ENCODE assay signal across 15 mouse cellular contexts in genomic region chr7:111499255-111499790, GRCm38 (mm10).
"Had no signal": no experiment of that assay in that cellular context is flagged by ENCODE, and none has a peak within 500 bp of the region (broad histone marks: within the 10 kb centered on the region; RNA-seq: fewer than 3 reads in every experiment).

No protein-coding gene starts in this region.

- H3K4me3 ChIP-seq: liver, embryonic 12.5 days; midbrain, embryonic 10.5 days; midbrain, embryonic 12.5 days; neural tube, embryonic 12.5 days; stomach, embryonic 15.5 days had no signal

- H3K9ac ChIP-seq: liver, embryonic 12.5 days; liver, embryonic 14.5 days; midbrain, embryonic 12.5 days; neural tube, embryonic 12.5 days; stomach, embryonic 15.5 days had no signal

- H3K27ac ChIP-seq: liver, embryonic 12.5 days; liver, embryonic 14.5 days; midbrain, embryonic 10.5 days; midbrain, embryonic 12.5 days; neural tube, embryonic 12.5 days; stomach, embryonic 15.5 days; stomach, postnatal 0 days had no signal

- ATAC-seq: liver, embryonic 12.5 days; midbrain, embryonic 16.5 days had no signal

- H3K36me3 ChIP-seq: liver, embryonic 12.5 days; midbrain, embryonic 10.5 days; midbrain, embryonic 12.5 days; neural tube, embryonic 12.5 days; stomach, embryonic 15.5 days had no signal

- DNase-seq: lung, adult 2 months; lung, postnatal 10 days; midbrain, embryonic 14.5 days; right cerebral cortex, postnatal 14 days; thymus, adult 2 months; thymus, postnatal 25 days; thymus, postnatal 4 days had no signal

- H3K4me2 ChIP-seq: liver, embryonic 12.5 days; midbrain, embryonic 12.5 days; neural tube, embryonic 12.5 days; stomach, embryonic 15.5 days had no signal

- H3K4me1 ChIP-seq: liver, embryonic 12.5 days; midbrain, embryonic 10.5 days; midbrain, embryonic 12.5 days; neural tube, embryonic 12.5 days; stomach, embryonic 15.5 days had no signal

- H3K27me3 ChIP-seq: liver, embryonic 12.5 days; midbrain, embryonic 12.5 days; neural tube, embryonic 12.5 days; stomach, embryonic 15.5 days had no signal

- H3K9me3 ChIP-seq: liver, embryonic 12.5 days; midbrain, embryonic 10.5 days; midbrain, embryonic 12.5 days; neural tube, embryonic 12.5 days; stomach, embryonic 15.5 days had no signal
